Mouse (Mus musculus) cerebellum, adult 2 months (tissue): ENCODE measurements at regions not wholly inside any gene's neighbourhood (a gene's known extent, or its start where the extent isn't known, plus 50 kb on each side); places are given as distances from the start of the nearest gene placed in this dataset.

Experiments used
- DNase-seq, 2 experiments: peaks; one replicate each; pipeline ENCODE4 v3.0.0; 2021
- H3K27ac ChIP-seq: fragments of 200-500 bp; 2 replicates; pipeline ENCODE4 v1.5.1; 2012; ENCODE audit warnings: low read length, control low read depth, inconsistent platforms; ENCODE audit not compliant: insufficient read depth
- H3K27me3 ChIP-seq: fragments of 200-500 bp; 2 replicates; pipeline ENCODE4 v1.6.1; 2012; ENCODE audit warnings: inconsistent platforms, mild to moderate bottlenecking, low read length, moderate library complexity; ENCODE audit not compliant: control insufficient read depth, insufficient read depth
- H3K4me1 ChIP-seq: fragments of 200-500 bp; 2 replicates; pipeline ENCODE4 v1.6.1; 2011; ENCODE audit warnings: low read length; ENCODE audit not compliant: control insufficient read depth, insufficient read depth
- H3K4me3 ChIP-seq: fragments of 200-500 bp; replicated peaks from 2 replicates; pipeline ENCODE3; 2011; ENCODE audit warnings: mild to moderate bottlenecking, low read depth, low read length, control low read depth; ENCODE audit not compliant: insufficient read depth
- CTCF ChIP-seq: fragments of 200-500 bp; IDR thresholded peaks from 2 replicates; pipeline ENCODE4 v1.5.1; 2011; ENCODE audit warnings: low read depth, mild to moderate bottlenecking, control low read depth, low read length, moderate library complexity, borderline replicate concordance; ENCODE audit not compliant: insufficient read depth
- POLR2A ChIP-seq: fragments of 200-500 bp; IDR thresholded peaks from 2 replicates; pipeline ENCODE4 v1.6.1; 2011; ENCODE audit warnings: low read length, control low read depth, borderline replicate concordance; ENCODE audit not compliant: insufficient read depth
- WGBS: fragments of 180-500 bp; shearing (Covaris S2); methylation state at CpG from one replicate; pipeline ENCODE4 v1.1.7; 2018; 5-methylcytosine and 5-hydroxymethylcytosine counted together

- H3K27ac ChIP-seq: no peak overlapping the region
- no peaks in the 10 kb centered on the region for H3K27me3 ChIP-seq
- TF ChIP-seq CTCF (no peak), POLR2A (no peak)
- no peak for DNase-seq
- no peaks in the 10 kb centered on the region for H3K4me1 ChIP-seq
- H3K4me3 ChIP-seq: no peak overlapping the region
- WGBS: 68% methylated on average over 1 of the region's 1 CpGs
Measured at GRCm38 (mm10) chr6:74033811-74034210, 564.3 kb upstream of the 4931417E11Rik start.

- Histone ChIP-seq H3K4me3 (no peak overlapping the region), H3K27me3 (no peaks in the 10 kb centered on the region), H3K27ac (no peak overlapping the region), H3K4me1 (no peaks in the 10 kb centered on the region)
- TF ChIP-seq POLR2A (no peak), CTCF (no peak)
- no peak for DNase-seq
- WGBS: 49% methylated on average over 3 of the region's 3 CpGs
Measured at GRCm38 (mm10) chr6:74017107-74017506, 547.6 kb upstream of the 4931417E11Rik start.

GRCm38 (mm10) chr6:73981742-73982141, 512.3 kb upstream of the 4931417E11Rik start:
- no peak for TF ChIP-seq POLR2A
- no peak for TF ChIP-seq CTCF

GRCm38 (mm10) chr6:73949934-73950293, 480.4 kb upstream of the 4931417E11Rik start:
- no peak overlapping the region for H3K27ac ChIP-seq
- H3K4me3 ChIP-seq: no peak overlapping the region
- no peaks in the 10 kb centered on the region for H3K4me1 ChIP-seq
- no peaks in the 10 kb centered on the region for H3K27me3 ChIP-seq
- DNase-seq: no peak
- no peak for TF ChIP-seq CTCF
- no peak for TF ChIP-seq POLR2A

More at GRCm38 (mm10) chr6:73981742-73982141, 512.3 kb upstream of the 4931417E11Rik start:
- DNase-seq: no peak
- Histone ChIP-seq H3K4me3 (no peak overlapping the region), H3K27me3 (no peaks in the 10 kb centered on the region), H3K4me1 (no peaks in the 10 kb centered on the region), H3K27ac (no peak overlapping the region)
- WGBS: 52% methylated on average over 4 of the region's 4 CpGs

- WGBS: 68% methylated on average over 5 of the region's 5 CpGs
- TF ChIP-seq POLR2A (no peak), CTCF (no peak)
- no peak for DNase-seq
- Histone ChIP-seq H3K4me1 (no peaks in the 10 kb centered on the region), H3K27me3 (no peaks in the 10 kb centered on the region), H3K27ac (no peak overlapping the region), H3K4me3 (no peak overlapping the region)
Measured at GRCm38 (mm10) chr6:73949121-73949933, 479.9 kb upstream of the 4931417E11Rik start.

- DNase-seq: peak; percentile 86 to 91
- H3K27ac ChIP-seq: no peak overlapping the region
Measured at GRCm38 (mm10) chr6:73913426-73914404, 444.2 kb upstream of the 4931417E11Rik start.

GRCm38 (mm10) chr6:73889144-73889795, 419.8 kb upstream of the 4931417E11Rik start:
- 74% methylated on average over 1 of the region's 1 CpGs for WGBS
- H3K4me1 ChIP-seq: no peaks in the 10 kb centered on the region
- no peak overlapping the region for H3K4me3 ChIP-seq
- DNase-seq: no peak
- H3K27ac ChIP-seq: no peak overlapping the region
- TF ChIP-seq POLR2A (no peak), CTCF (no peak)
- no peaks in the 10 kb centered on the region for H3K27me3 ChIP-seq

More at GRCm38 (mm10) chr6:73913426-73914404, 444.2 kb upstream of the 4931417E11Rik start:
- H3K27me3 ChIP-seq: no peaks in the 10 kb centered on the region
- H3K4me1 ChIP-seq: peaks cover 4% of the 10 kb centered on the region; the same call in 1 of the 2 replicates
- 6% methylated on average over 2 of the region's 2 CpGs for WGBS
- H3K4me3 ChIP-seq: no peak overlapping the region
- TF ChIP-seq CTCF (no peak), POLR2A (no peak)
